Mouse (Mus musculus) E14TG2a.4 (cell line): ENCODE measurements at regions not wholly inside any gene's neighbourhood (a gene's known extent, or its start where the extent isn't known, plus 50 kb on each side); places are given as distances from the start of the nearest gene placed in this dataset.

Experiments
- H3K27me3 ChIP-seq: 2 replicates; pipeline ENCODE4 v1.6.1; 2014; ENCODE audit warnings: low read length, control low read depth; ENCODE audit not compliant: insufficient read depth
- H3K36me3 ChIP-seq: 2 replicates; pipeline ENCODE4 v1.6.1; 2014; ENCODE audit warnings: low read length, control low read depth; ENCODE audit not compliant: insufficient read depth
- H3K4me1 ChIP-seq: replicated peaks from 2 replicates; pipeline ENCODE4 v1.6.1; 2014; ENCODE audit warnings: low read depth, low read length, control low read depth
- H3K4me3 ChIP-seq: replicated peaks from 2 replicates; pipeline ENCODE4 v1.5.1; 2014; ENCODE audit warnings: mild to moderate bottlenecking, low read length
- H3K9me3 ChIP-seq: 2 replicates; pipeline ENCODE4 v1.6.1; 2014; ENCODE audit warnings: low read length, control low read depth
- CTCF ChIP-seq: conservative IDR thresholded peaks from 2 replicates; pipeline ENCODE4 v1.5.1; 2014; ENCODE audit warnings: low read length
- NANOG ChIP-seq: IDR thresholded peaks from 2 replicates; pipeline ENCODE4 v1.6.1; 2014; ENCODE audit warnings: borderline replicate concordance, low read length, mixed read lengths
- POU5F1 ChIP-seq: IDR thresholded peaks from 2 replicates; pipeline ENCODE4 v1.6.1; 2014; ENCODE audit warnings: low read length, borderline replicate concordance

- H3K27me3 ChIP-seq: no peaks in the 10 kb centered on the region
- no peak for TF ChIP-seq POU5F1
- TF ChIP-seq CTCF: no peak
- no peak for TF ChIP-seq NANOG
- H3K9me3 ChIP-seq: no peaks in the 10 kb centered on the region
- no peak overlapping the region for H3K4me3 ChIP-seq
- peaks cover 10% of the 10 kb centered on the region for H3K4me1 ChIP-seq
- H3K36me3 ChIP-seq: no peaks in the 10 kb centered on the region
Observed at GRCm38 (mm10) chr12:70727496-70728259, 97.6 kb upstream of the Frmd6 start.

- Histone ChIP-seq H3K4me3 (no peak overlapping the region), H3K4me1 (peaks cover 10% of the 10 kb centered on the region), H3K27me3 (no peaks in the 10 kb centered on the region), H3K9me3 (no peaks in the 10 kb centered on the region), H3K36me3 (no peaks in the 10 kb centered on the region)
- TF ChIP-seq NANOG (no peak), POU5F1 (no peak), CTCF (no peak)
Observed at GRCm38 (mm10) chr12:70728407-70728806, 96.9 kb upstream of the Frmd6 start.

- no peak overlapping the region for H3K4me3 ChIP-seq
- no peak for TF ChIP-seq CTCF
- no peak for TF ChIP-seq POU5F1
- no peak for TF ChIP-seq NANOG
- no peaks in the 10 kb centered on the region for H3K27me3 ChIP-seq
- no peaks in the 10 kb centered on the region for H3K9me3 ChIP-seq
- no peaks in the 10 kb centered on the region for H3K36me3 ChIP-seq
- peaks cover 10% of the 10 kb centered on the region for H3K4me1 ChIP-seq
Observed at GRCm38 (mm10) chr12:70729961-70730360, 95.4 kb upstream of the Frmd6 start.

- Histone ChIP-seq H3K9me3 (no peaks in the 10 kb centered on the region), H3K27me3 (no peaks in the 10 kb centered on the region), H3K4me3 (no peak overlapping the region), H3K36me3 (no peaks in the 10 kb centered on the region), H3K4me1 (peaks cover 10% of the 10 kb centered on the region)
- TF ChIP-seq NANOG: no peak
Observed at GRCm38 (mm10) chr12:70731498-70731897, 93.8 kb upstream of the Frmd6 start.

- Histone ChIP-seq H3K4me1 (peaks cover 10% of the 10 kb centered on the region), H3K27me3 (no peaks in the 10 kb centered on the region), H3K36me3 (no peaks in the 10 kb centered on the region), H3K9me3 (no peaks in the 10 kb centered on the region), H3K4me3 (no peak overlapping the region)
- TF ChIP-seq CTCF (no peak), NANOG (no peak), POU5F1 (no peak)
Observed at GRCm38 (mm10) chr12:70732591-70732990, 92.7 kb upstream of the Frmd6 start.

GRCm38 (mm10) chr12:70738554-70738953 lies 86.8 kb upstream of the Frmd6 start:
- TF ChIP-seq NANOG (no peak), POU5F1 (no peak), CTCF (no peak)
- H3K4me3 ChIP-seq: no peak overlapping the region
- H3K27me3 ChIP-seq: no peaks in the 10 kb centered on the region
- no peaks in the 10 kb centered on the region for H3K4me1 ChIP-seq
- no peaks in the 10 kb centered on the region for H3K36me3 ChIP-seq
- H3K9me3 ChIP-seq: no peaks in the 10 kb centered on the region

- TF ChIP-seq NANOG: no peak
- no peak for TF ChIP-seq POU5F1
- no peak for TF ChIP-seq CTCF
- H3K4me3 ChIP-seq: no peak overlapping the region
- no peaks in the 10 kb centered on the region for H3K4me1 ChIP-seq
- H3K36me3 ChIP-seq: no peaks in the 10 kb centered on the region
- H3K9me3 ChIP-seq: no peaks in the 10 kb centered on the region
- H3K27me3 ChIP-seq: no peaks in the 10 kb centered on the region
Observed at GRCm38 (mm10) chr12:70739316-70739715, 86.0 kb upstream of the Frmd6 start.

GRCm38 (mm10) chr12:70739766-70740165 lies 85.5 kb upstream of the Frmd6 start:
- TF ChIP-seq POU5F1 (no peak), CTCF (no peak), NANOG (no peak)
- Histone ChIP-seq H3K27me3 (no peaks in the 10 kb centered on the region), H3K4me1 (no peaks in the 10 kb centered on the region), H3K9me3 (no peaks in the 10 kb centered on the region), H3K36me3 (no peaks in the 10 kb centered on the region), H3K4me3 (no peak overlapping the region)

- H3K9me3 ChIP-seq: peaks cover 10% of the 10 kb centered on the region
- no peak overlapping the region for H3K4me3 ChIP-seq
- no peak for TF ChIP-seq NANOG
- TF ChIP-seq POU5F1: no peak
- no peak for TF ChIP-seq CTCF
- no peaks in the 10 kb centered on the region for H3K36me3 ChIP-seq
- no peaks in the 10 kb centered on the region for H3K4me1 ChIP-seq
- no peaks in the 10 kb centered on the region for H3K27me3 ChIP-seq
Observed at GRCm38 (mm10) chr12:70742836-70743235, 82.5 kb upstream of the Frmd6 start.
